Mouse (Mus musculus) thymus, postnatal 4 days (tissue): ENCODE data around the gene Dapl1.

Experiments used
- DNase-seq: peaks from one replicate; pipeline ENCODE4 v3.0.0; 2021

Gene Dapl1

DNA sequence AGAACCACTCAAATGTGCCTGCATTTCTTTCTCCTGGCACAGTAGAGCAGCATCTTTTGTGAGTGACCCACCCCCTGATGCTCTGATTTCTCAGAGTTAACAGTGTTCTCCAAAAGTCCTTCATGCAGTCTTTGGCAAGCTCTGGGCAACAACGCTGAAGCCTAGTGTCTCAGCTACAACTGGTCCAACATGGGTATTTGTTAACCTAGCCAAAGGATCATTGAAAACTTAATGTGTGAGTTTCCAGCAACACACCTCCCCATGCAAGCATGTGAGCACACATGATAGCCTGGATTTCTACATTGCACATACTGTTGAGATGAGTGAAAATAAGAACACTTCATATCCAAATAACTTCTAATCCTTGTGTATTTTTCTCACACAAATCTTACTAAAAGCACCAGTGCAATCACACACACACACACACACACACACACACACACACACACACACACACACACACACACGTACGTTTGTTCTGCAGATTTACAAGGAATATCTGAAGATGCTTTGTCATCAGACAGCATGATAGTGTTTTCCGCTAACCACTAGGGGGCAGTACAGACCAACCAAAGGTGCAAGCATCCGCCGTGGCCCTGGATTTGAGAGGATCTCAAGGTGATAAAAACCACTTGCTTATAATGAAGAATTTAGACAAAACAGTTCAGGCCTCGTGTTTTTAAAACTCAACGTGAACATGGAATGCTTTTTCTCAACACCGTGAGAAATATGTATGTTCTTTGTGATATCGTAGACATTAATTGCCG is 56.9 kb downstream of the Dapl1 start:
- peak; percentile 85 for DNase-seq

GRCm38 (mm10) chr2:59543543-59544065 is 59.2 kb downstream of the Dapl1 start:
- no peak for DNase-seq

DNA sequence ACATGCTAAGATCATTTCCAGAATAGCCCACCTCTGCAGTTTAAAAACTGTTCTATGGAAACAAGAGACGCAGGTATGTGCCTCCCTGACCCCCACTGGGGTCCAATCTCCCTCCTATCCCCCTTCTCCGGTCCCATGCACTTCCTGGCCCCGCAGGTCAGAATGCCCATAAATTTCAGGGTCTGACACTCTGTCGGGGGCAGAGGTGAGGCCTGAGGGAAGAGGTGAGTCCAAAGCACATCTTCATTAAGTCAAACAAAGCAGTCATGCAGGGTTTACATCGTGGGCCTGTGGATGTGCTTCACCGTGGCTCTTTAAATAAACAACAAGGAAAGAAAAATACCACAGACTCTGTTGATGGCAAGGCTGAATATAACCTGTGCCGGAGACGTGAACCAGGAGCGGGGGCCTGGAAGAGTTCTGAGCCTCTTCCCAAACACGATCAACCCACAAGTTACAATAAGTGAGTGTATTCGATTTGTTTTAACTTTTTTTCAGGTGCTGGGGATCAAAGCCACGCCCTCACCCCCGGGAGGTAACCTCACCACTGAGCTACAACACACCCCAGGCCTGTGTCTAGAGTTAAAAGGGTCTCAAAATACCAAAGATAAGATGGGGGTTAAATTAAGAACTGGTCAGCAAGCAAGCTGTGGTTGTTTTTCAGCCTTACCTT is 59.9 kb downstream of the Dapl1 start:
- DNase-seq = no peak

DNA sequence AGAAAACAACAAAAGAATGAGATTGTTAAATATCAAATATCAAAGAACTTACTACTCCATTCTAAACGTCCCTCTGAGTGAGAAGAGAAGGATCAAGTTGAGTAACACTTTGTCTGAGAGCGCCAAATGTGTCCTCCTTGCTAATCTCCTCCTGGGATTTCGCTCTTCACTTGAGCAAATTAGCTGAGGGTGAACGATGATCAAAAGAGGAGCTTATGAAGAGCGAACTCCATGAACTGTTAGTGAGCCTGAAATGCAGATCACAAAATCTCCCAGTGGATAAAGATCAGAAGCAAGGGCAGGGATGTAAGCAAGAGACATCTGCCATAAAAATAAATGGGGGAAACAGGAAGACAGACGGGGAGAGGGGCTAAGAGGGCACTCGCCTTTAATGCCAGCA is 60.5 kb downstream of the Dapl1 start:
- no peak for DNase-seq

- DNase-seq = no peak
Measured at GRCm38 (mm10) chr2:59547369-59548099, 63.1 kb downstream of the Dapl1 start.

DNA sequence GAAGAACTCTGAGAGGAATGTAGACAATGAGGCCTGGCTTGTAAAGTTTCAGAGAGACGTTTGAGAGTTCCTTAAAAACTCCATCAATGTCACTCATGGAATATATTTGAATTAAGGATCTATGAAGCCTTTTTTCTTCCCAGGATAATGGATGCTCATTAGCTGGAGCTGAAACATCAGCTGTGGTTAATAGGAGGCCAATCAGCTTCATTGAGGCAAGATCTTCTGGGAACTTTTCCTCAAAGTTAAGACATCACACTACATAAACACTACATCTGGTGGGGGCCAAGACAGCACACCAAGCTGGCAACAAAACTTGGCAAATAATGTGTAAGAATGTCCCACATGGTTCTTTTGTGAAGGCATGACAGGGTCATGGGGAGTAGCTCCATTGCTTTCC is 68.3 kb downstream of the Dapl1 start:
- no peak for DNase-seq

DNA sequence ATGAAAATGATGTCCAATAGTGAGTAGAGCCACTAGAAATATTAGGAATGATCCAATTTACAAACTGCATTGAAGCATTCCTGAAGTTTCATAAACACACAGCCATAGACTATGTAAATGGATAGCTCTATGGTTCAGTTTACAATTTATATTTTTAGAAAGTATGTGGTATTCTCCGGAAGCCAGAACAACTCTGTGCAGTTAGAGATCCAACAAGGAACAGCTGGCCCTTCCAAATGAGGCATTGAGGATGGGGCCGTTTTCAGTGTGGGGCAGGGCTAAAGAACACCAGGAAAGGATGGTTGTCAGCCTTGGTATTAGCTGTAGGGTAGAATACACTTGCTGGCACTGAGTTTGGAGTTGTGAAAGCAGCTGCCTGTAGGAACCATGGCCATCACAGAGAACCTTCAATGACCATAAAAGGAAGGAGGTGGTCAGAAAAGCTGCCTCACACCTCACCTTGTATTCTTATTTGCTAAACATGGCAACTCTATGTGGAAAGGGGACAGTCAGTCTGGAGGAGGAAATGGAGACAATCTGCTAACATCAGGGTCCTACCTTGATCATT is 70.0 kb downstream of the Dapl1 start:
- DNase-seq = no peak
